Comparison of ENCODE assay signal across 24 mouse cellular contexts in genomic region chr12:110909962-110910361, GRCm38 (mm10).
"Had no signal": no experiment of that assay in that cellular context is flagged by ENCODE, and none has a peak within 500 bp of the region (broad histone marks: within the 10 kb centered on the region; RNA-seq: fewer than 3 reads in every experiment).

No protein-coding gene starts in this region.

- H3K4me3 ChIP-seq: heart, adult 2 months; heart, embryonic 13.5 days; heart, embryonic 15.5 days; hindbrain, embryonic 13.5 days; hindbrain, embryonic 15.5 days; kidney, embryonic 15.5 days; limb, embryonic 13.5 days; limb, embryonic 15.5 days; liver, embryonic 12.5 days had no signal

- H3K27ac ChIP-seq: heart, adult 2 months; heart, embryonic 13.5 days; heart, embryonic 15.5 days; hindbrain, embryonic 13.5 days; hindbrain, embryonic 15.5 days; hindbrain, postnatal 0 days; kidney, embryonic 15.5 days; kidney, postnatal 0 days; limb, embryonic 13.5 days; limb, embryonic 15.5 days; liver, embryonic 12.5 days; liver, embryonic 14.5 days had no signal

- DNase-seq: gastrocnemius, postnatal 14 days; gastrocnemius, postnatal 36 days; heart, adult 11 months; heart, adult 2 months; heart, postnatal 14 days; heart, postnatal 36 days; kidney, adult 11 months; kidney, adult 2 months; kidney, adult 9 months; kidney, postnatal 14 days; kidney, postnatal 36 days; left cerebral cortex, postnatal 4 days had no signal

- ATAC-seq: hindbrain, postnatal 0 days; intestine, embryonic 16.5 days; liver, embryonic 12.5 days had no signal
